Mouse (Mus musculus) spleen, adult 18-20 months (tissue): ENCODE data around the gene Cnn3.

Experiments used
- DNase-seq, 2 experiments: peaks; one replicate each; pipeline ENCODE4 v3.0.0; 2022; ENCODE audit warnings: mixed read lengths in 2 of 2

Gene Cnn3

DNA sequence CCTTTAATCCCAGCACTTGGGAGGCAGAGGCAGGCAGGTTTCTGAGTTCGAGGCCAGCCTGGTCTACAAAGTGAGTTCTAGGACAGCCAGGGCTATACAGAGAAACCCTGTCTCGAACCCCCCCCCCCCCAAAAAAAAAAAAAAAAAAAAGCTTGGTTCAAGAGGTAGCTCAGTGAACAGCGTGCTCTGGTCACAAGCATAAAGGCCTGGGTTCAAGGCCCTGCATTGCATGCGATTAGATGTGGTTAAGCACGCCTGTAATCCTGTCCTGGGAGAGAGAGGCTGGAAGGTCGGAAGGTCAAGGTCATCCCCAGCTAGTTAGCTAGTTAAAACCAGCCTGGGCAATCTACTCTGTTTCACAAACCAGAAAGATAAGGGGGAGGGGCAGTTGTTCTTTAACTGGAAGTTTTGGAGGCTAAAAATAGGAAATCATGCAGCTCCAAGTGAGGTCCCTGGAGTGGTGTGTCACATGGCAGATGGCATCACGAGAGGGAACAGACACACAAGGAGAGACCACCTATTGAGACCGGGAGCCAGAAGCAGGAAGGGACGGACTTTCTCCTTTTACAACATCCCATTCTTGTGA is 7.4 kb upstream of the Cnn3 start:
- no peak for DNase-seq

DNA sequence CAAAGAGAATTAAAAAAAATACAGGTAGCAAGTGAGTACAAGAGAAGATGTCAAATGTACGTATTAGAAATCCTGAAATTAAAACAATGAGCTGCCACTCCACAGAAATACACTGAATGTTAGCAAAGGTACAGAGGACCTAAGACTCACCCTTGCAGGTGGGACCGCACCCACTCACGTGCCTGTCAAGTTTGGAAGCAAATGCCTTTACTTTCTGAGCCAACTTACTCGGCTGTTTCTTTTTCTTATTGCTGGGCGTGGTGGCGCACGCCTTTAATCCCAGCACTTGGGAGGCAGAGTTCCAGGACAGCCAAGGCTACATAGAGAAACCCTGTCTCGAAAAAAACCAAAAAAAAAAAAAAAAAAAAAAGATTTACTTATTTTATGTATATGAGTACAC is 3.9 kb upstream of the Cnn3 start:
- DNase-seq: no peak

DNA sequence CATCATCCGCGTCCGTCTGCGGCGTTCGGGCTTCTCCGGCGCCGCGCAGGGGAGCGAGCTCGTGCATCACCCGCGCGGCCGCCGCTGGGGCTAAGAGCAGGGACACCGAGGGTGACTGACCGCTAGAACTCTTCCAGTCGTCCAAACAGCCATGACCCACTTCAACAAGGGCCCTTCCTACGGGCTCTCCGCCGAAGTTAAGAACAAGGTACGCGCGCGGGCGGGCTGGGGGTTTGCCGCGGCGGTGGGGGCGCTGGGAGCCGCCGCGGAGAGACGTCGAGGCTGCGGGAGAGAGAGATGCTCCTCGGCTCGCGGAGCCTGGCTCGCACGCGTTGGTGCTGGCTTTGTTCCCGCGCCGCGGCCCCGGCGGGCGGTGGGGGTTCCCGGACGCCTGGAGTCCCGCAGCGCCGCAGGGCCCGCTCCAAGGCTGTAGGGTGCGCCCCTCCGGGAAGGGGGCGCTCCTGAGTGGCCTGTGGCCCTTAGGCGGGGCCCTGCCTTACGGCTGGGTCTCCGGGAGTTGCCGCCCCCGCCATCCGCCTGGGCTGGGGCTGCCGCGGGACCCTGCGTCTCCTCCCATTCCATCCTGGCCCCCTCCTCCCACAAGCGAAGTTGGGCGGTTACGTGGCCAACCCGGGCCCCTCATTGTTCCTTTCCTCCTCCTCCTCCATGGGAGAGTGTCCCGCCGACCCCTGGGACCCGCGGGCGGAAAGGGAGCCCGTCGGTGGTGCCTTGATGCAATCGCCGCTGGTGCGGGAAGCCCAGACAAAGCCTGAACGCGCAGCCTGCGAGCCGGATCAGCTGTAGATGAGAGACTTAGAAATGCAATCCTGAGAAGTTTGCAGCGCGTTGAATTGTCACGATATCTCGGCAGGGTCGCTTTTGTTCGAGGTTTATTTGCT is 573 bp downstream of the Cnn3 start:
- DNase-seq: peak; percentile 70 to 83

DNA sequence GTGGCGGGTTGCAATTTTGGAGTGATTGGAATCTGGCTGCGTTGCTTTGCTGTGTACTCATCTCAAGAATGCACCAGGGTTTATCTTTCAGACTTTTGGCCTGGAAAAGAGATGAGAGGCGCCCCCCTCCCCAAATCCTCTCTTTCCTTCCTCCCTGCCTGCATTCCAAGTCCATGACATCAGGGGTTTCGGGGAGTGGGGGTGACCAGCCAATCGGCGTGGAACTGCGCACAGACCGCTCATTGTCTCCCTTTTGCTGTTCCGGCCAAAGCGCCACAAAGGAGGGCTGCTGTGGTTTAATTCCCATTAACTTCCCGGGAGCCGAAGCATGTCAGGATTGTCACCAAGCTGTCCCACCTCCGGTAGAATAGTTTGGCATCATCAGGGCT is 1.2 kb downstream of the Cnn3 start:
- DNase-seq: peak; percentile 15 to 16

DNA sequence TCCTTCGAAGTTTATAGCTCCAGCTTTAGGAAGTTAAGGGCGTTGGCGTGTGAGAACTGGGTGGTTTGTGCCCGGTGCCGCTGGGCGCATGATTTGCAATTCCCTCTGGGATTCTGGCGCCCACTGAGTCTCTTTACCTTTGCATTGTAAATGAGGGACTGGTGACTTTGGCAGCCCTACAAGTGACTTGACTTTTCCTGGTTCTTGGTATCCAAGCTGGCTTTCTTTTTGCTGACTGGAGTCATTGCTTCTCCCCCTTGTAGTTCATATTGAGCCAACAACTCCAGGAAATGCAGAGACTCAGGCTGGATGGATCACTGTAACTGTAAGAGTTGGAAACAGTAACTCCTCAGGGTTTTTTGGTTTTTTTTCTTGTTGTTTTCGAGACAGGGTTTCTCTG is 1.9 kb downstream of the Cnn3 start:
- peak; percentile 16 to 20 for DNase-seq

DNA sequence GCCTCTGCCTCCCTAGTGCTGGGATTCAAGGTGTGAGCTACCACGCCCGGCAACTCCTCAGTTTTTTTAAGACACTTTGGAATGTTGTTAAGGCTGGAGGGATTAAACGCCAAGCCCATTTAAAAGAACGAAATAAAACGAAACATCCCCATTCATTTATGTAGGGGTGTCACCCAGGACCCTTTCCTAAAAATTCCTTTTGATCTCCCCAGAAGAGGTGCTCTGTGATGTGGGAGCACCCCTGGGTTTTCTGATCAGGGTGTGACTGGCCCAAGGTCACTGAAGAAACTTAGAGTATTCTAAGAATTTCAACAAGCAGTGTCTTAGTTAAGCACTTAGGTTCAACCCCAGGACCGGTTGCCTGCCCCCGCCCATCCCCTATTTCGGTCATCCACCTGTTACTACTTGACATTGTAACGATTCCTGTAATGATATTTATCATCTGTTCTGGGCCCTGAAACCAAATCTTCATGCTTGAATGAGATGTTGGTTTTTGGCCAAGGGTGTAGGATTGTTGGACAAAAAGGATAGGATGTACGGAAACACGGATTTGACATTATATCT is 2.5 kb downstream of the Cnn3 start:
- no peak for DNase-seq

DNA sequence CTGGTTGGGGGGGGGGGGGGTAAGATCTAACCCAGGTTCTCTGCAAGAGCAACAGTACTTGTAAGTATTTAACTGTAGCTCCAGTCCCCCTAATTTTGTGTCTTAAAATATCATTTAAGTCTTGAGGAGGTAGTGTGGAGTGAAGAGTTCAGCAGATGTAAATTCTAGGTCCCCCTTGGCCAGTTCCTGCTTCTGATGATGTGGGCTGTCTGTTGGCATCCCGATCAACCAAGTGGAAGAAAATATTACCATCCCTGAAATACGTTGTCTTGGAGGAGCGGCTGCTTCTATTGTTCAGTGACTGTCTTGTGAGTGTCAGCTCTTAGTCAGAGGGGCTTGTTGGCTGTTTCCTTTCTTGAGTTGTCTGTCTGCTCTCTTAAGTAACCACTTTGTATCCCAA is 3.2 kb downstream of the Cnn3 start:
- no peak for DNase-seq

DNA sequence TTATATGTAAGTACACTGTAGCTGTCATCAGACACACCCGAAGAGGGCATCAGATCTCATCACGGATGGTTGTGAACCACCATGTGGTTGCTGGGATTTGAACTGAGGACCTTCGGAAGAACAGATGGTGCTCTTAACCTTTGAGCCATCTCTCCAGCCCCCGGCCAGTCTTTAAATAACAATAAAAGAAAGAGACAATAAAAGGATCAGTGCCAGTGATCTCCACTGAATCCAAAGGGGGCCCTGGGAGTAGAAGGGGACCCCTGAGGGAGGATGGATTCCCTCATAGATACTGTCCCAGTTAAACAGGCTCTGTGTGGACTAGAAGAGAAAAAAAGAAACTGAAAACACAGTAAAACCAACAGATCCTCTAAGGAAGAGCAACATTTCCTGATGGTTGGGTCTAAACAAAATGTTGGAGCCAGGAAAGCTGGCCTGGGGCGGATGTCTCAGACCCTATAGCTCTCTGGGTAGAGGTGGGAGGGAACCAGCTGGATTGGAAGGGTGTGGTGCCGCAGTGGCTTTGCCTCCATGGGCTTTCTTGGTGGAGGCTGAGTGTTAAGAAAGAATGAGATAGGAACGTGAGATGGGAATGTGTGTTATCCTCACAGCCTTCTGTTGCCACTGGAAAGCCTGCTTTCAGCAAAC is 4.1 kb downstream of the Cnn3 start:
- no peak for DNase-seq

DNA sequence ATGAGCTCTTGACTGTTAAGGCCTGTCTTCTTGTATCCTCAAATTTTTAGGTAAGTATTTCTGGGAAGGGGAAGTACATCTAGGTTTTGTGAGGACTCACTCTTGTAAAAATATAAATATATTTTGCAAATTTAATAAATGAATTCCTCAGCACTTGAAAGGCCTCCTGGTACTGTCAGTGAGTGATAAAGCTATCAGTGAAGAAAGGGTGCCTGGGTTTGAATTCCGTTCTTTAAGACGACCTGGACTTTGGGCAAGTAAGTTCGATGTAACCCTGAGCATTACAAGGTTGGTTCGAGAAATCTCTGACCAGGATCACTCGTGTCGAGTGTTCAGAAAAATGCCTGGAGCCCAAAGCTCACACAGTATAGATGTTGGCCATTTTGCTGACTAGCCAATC is 7.1 kb downstream of the Cnn3 start:
- DNase-seq: no peak

DNA sequence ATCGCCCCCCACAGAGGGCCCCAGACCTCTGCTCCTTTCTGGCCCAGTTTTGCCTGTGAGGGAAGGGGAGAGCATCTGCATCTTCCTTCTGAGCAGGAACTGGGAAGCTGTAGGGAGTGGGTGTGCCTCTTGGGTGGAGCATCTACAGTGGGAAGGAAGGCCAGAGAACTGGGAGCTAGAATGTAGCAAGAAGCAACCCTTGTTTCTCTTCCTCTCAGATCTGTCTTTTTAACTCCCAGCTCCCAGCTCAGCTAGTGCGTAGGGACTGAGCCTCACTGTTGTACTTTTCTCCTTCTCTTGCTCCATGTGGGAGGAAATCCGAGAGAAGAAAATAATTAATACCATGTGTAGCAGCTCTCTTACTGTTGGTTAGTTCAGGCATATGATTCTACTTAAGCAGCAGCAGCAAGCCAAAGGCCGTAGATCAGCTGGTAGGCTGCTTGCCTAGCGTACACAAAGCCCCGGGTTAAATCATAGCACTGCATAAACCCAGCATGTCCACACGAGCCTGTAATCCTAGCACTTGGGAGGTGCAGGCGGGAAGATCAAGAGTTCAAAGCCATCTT is 7.8 kb downstream of the Cnn3 start:
- no peak for DNase-seq

DNA sequence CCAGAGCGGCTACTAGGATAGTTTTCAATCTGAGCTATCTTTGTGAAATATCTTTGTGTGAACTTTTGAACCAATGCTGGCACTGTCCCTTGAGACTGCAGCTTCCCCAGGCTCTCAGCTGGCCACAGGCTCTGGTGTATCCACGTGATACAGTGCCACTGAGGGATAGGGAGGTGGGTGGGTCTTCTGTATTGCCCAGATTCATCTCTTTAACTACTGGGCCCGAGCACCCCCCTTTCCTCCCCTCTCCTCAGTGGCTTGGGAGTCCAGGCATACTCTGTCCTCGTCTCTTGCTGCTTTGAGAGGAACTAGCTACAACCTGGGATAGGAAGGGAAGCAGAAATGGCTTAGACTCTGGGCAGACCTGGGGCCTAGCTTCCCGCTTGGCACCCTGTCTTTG is 9.0 kb downstream of the Cnn3 start:
- DNase-seq: no peak

DNA sequence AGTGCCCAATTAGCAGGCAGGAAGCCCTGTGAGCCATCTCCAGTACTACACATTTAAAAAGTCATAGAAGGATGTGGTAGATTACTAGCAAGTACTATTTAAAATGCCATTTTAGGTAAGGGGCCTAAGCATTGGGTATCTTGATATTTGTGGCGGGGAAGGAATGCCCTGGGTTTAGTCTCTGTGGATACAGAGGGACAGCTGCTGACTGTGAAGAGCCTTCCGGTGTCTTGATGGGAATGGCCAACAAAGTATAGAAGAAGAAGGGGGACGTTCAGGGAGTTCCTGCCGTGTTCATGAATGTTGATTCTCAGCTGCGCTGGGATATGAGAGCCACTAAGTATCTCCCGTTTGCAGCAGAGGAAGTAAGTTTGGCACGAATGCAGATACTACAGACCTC is 10.8 kb downstream of the Cnn3 start:
- DNase-seq: no peak

DNA sequence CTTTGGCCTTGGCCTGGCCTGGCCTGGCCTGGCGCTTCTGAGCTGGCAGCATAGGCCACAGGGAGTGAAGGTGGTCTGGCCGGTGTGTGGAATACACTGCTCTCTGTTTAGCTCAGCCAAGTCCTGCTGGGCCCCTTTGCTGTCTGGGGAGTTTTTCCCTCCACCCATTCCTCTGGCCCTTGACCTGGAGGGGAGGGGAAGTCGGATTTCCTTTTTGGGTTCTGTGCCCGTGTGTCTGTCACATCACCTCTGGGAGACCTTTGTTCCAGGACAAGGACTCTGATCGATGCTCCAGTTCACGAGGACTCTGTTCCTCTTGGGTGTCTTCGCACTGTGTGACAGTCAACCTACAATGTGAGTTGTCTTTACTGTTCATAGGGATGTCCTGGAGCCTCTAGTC is 11.7 kb downstream of the Cnn3 start:
- DNase-seq: no peak

DNA sequence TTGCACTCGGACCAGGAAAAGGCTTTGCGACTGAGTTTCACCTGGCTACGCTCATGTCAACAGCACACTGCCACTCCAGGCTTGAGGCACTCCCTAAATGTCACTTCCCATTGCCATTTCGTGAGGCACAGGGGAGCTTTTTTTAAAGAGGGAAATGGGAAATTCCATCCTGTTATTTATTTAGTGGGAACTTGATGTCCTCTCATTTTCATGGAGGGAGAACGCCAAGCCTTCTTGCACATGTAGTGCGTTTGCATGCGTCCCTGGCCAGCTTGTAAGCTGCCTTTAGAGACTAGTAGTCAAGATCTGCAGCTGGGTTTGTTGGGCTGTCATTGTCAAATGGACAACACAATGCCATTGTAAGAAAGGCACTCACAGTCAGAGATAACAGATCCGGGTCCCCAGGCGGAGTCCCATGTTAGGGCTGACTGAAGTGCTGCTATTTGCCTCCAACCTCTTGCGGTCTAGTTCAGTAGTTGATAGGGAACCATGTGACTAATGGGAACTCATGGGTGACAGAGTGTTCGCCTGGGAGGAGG is 13.4 kb downstream of the Cnn3 start:
- no peak for DNase-seq

DNA sequence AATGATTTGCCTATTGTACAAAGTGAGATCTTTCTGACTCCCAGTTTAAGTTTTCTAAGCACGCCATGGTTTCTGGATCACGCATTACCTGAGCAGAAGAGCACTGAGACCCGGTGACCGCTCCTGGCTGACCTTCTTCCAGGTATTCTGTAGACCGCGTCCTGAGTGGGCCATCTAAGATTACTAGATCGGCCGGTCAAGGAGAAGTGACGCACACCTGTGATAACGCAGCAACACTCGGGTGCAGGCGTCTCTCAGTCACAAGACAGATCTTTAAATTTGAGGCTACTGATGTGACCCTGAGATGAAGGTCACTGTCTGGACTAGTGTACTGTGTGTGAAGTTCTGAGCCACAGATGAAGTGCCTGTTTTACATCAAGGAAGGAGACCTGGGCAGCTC is 15.2 kb downstream of the Cnn3 start:
- DNase-seq: no peak

DNA sequence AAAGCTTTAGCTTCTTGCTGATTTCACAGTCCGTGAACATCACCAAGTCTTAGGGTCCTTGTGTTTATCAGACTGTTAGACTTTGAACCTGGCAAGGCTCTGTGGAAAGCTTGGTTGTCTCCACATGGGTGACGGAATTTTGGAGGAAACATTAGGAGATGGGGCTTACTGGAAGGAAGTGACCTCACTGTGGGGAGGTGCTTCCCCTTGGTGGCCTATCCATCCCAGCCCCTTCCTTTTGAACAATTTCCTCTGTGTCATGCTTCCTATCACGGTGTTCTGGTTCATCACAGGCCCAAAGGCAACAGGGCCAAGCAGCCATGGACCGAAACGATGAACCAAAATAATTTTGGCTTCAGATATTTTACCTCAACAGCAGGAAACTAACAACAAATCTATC is 16.0 kb downstream of the Cnn3 start:
- DNase-seq: no peak

DNA sequence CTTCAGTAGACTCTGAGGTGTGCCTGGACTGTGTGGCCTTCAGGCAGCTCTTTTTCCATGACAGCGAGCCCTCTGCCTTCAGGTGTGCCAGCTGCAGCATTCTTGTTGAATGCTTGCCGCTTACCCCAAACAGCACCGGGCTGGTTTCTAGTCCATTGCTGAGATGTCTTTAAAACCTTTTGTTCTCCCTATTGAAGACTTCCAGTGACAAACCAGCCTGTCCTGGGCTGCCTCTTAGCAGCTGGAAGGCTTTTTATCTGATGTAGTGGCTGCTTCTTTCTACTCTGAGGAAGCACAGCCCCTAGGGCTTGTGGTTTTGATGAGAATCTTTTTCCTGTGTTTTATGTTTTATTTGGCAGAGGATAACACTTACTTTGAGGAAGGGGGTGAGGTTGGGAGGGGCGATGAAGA is 17.6 kb downstream of the Cnn3 start:
- no peak for DNase-seq

DNA sequence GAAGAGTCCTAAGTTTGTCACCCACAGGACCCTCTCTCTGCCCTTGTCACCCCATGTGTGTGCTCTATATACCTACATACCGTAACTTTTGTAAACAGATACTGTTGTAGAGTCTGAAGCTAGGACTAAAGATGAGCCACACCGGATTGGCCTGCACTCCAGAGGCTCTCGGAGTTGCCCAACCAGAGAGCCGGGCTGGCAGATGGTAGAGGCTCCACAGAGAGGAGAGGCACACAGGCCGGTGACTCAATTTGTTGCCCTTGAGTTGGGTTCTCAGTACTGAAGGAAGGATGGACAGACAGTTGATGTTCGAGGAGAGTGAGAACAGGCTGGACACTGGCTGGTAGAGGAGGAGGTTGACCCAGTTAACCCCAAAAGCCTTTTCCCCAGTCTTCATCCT is 18.1 kb downstream of the Cnn3 start:
- DNase-seq: no peak

DNA sequence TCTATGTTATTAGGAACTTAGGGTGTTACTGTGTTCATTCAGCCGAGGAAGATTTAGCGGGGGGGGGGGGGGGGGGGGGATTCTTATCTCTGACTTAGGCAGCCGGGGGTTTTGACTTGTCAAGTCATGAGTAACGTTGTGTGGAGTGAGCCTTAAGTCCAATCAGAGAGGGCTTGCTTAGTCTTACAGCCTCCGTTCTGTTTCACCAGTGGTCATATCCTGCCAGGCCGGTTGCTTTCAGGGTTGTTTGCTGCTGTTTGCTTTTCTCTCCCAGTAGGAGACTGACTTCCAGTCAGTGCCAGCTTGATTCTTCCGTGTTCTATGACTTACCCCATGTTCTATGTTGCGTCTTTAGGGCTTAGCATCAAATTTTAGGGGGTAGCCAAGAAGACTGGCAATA is 20.2 kb downstream of the Cnn3 start:
- DNase-seq: no peak

DNA sequence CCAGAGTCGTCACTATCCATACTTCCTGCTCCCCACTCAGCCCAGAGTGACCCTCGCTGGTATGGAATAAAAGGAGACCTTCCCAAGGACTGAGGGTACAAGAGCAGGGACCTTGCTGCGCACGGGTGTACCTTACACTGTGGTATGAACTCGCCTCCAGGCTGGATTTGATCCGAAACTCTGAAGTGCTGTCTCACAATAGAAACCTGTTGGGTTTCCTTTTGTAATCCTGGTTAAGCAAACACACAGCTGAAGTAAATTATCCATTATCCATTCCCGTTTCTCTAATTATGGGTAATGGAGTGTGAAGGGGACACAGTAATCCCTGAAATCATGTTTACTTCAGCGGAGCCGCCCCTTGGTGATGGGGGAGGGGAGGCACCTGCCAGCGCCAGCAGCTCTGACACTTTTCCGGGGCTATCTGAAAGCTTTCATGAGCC is 21.8 kb downstream of the Cnn3 start:
- DNase-seq: no peak

DNA sequence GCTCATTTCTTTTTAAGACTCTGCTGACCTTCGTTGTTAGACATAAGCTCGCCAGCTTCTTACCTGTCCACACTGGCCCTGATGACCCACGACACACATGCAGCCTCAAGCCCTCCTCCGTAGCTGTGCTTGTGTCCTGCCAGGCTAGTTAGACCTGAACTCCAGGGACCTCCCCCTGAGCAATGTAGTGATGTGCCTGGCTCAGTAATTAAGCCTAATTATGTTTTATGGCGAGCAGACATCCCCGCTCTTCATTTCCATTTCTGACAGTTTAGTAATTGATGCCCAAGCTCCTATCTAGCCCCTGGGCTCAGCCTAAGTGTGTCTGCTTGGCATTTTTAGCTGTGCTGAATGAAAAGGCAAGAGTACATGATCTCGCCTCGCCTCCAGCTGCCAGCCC is 22.3 kb downstream of the Cnn3 start:
- DNase-seq: no peak

DNA sequence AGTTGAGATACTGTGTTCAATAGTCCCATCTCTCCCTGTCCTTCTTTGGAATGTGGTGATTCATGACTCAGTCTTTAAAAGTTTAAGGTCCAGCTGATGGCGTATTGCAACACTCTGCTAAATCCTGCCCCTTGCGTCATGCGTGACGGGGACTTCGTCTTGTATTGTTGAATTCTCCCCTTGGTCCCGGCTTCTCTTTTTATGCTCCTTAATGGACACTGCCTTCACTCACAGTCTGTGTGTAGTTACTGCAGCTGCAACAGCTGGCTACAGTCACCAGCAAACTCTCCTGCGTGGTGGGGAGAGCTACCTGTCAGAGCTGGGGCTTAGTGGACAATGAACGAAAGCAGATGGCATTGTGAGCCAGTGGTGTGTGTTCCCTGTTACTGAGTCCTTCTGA is 23.2 kb downstream of the Cnn3 start:
- DNase-seq: no peak

DNA sequence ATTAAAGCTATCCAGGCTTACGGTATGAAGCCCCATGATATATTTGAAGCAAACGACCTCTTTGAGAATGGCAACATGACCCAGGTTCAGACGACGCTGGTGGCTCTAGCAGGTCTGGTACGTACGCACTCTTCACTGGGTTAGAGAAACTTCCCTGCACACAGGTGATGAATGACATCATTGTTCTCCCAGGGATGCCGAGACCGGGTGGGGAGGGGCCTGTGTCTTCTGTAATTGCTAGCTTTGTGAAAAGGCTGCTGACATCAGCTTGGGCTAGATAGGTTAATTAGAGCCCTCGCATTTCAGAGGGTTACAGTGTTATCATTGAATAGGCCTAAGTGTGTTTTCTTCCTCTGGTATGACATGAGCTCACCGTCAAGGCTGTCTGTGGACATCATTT is 25.1 kb downstream of the Cnn3 start:
- DNase-seq: no peak
